Mouse (Mus musculus): ENCODE data around the gene Ccdc12.

DNA sequence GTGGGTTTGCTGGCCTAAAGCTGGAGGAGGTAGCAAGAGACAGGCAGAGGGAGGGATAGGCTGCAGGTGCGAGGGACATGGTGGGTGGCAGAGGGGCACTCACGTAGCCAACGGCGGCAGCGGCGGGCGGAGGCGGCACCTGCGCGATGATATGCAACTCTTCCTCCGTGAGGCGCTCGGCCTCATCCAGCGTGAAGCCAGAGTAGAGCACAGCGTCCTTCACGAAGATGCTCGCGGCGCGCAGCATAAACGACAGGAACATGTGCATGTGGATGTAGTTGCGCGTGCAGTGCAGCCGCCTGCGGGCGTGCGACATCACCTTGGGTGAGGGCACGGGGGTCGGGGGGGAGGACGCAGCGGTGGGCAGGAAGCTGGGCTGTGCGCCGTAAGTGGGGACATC, 70.6 kb downstream of the Ccdc12 start:
- TF ChIP-seq CTCF (IDR thresholded peaks at IDR 0.05) (no peak), EP300 (IDR thresholded peaks at IDR 0.05) (no peak)

Measured in lung, postnatal 0 days (tissue).